11 mouse cellular contexts compared by ENCODE assay signal in genomic region chr15:78896149-78896548, GRCm38 (mm10). TPM values are rescaled to one million over a fixed set of nuclear protein-coding genes. Genes with fewer than 3 reads are reported as not detected.
DNase-seq lines count a peak whose midpoint lies in the region; ATAC-seq and TF ChIP-seq lines count a peak whose summit lies in the region.
"Had no signal": no experiment of that assay in that cellular context is flagged by ENCODE, and none has a peak within 500 bp of the region (broad histone marks: within the 10 kb centered on the region; RNA-seq: fewer than 3 reads in every experiment).

No protein-coding gene starts in this region.

- no peak overlapping the region for H3K4me2 ChIP-seq in embryonic facial prominence, embryonic 13.5 days
- H3K4me2 ChIP-seq in kidney, embryonic 15.5 days, result no peak overlapping the region
- H3K4me2 ChIP-seq: hindbrain, embryonic 15.5 days had no signal

- no peaks in the 10 kb centered on the region for H3K27me3 ChIP-seq in spleen, adult 2 months (ENCODE audit: control insufficient read depth, insufficient read depth, low read length)
- H3K27me3 ChIP-seq in embryonic facial prominence, embryonic 13.5 days, result no peaks in the 10 kb centered on the region
- no peaks in the 10 kb centered on the region for H3K27me3 ChIP-seq in kidney, embryonic 15.5 days

- no peak for DNase-seq in spleen, adult 2 months (ENCODE audit: low read depth in 1 of 2, low spot score in 2 of 2)
- no peak for DNase-seq in spleen, adult 18-20 months
- peak; percentile 53 for DNase-seq in lung, postnatal 10 days
- peak; percentile 69 for DNase-seq in yolk sac, embryonic 10.5 days (ENCODE audit: low spot score)
- no peak for DNase-seq in neural tube, embryonic 10.5 days (ENCODE audit: extremely low spot score, low spot score)
- DNase-seq: adrenal gland, postnatal 14 days had no signal

- TF ChIP-seq POLR2A in spleen, adult 2 months (IDR thresholded peaks at IDR 0.05; ENCODE audit: low read depth, low read length), result no peak

- H3K9ac ChIP-seq in embryonic facial prominence, embryonic 13.5 days, result no peak overlapping the region
- H3K9ac ChIP-seq in kidney, embryonic 15.5 days, result no peak overlapping the region
- H3K9ac ChIP-seq: hindbrain, embryonic 15.5 days had no signal

- no peaks in the 10 kb centered on the region for H3K9me3 ChIP-seq in embryonic facial prominence, embryonic 13.5 days
- no peaks in the 10 kb centered on the region for H3K9me3 ChIP-seq in kidney, embryonic 15.5 days (replicated peaks)
- H3K9me3 ChIP-seq: hindbrain, embryonic 15.5 days had no signal

- WGBS in spleen, adult 2 months, result 23% methylated on average over 3 of the region's 3 CpGs
- 83% methylated on average over 3 of the region's 3 CpGs for WGBS in embryonic facial prominence, embryonic 13.5 days
- WGBS in kidney, embryonic 15.5 days, result 70% methylated on average over 3 of the region's 3 CpGs

- TF ChIP-seq CTCF in spleen, adult 2 months (IDR thresholded peaks at IDR 0.05; ENCODE audit: extremely low read depth, insufficient read depth, insufficient read length, insufficient replicate concordance), result no peak

- H3K27ac ChIP-seq in spleen, adult 2 months (ENCODE audit: insufficient read depth, low read length), result peak overlapping the region; percentile 85
- peak overlapping the region; percentile 64 for H3K27ac ChIP-seq in embryonic facial prominence, embryonic 13.5 days
- H3K27ac ChIP-seq in kidney, embryonic 15.5 days, result no peak overlapping the region
- H3K27ac ChIP-seq: hindbrain, embryonic 15.5 days had no signal

- H3K4me1 ChIP-seq in spleen, adult 2 months (ENCODE audit: control insufficient read depth, insufficient read depth, insufficient read length), result peaks cover 40% of the 10 kb centered on the region
- peaks cover 73% of the 10 kb centered on the region for H3K4me1 ChIP-seq in embryonic facial prominence, embryonic 13.5 days
- peaks cover 88% of the 10 kb centered on the region for H3K4me1 ChIP-seq in kidney, embryonic 15.5 days

- peaks cover 23% of the 10 kb centered on the region for H3K36me3 ChIP-seq in spleen, adult 2 months (ENCODE audit: control insufficient read depth, insufficient read depth, low read length)
- H3K36me3 ChIP-seq in embryonic facial prominence, embryonic 13.5 days, result peaks cover 40% of the 10 kb centered on the region
- peaks cover 28% of the 10 kb centered on the region for H3K36me3 ChIP-seq in kidney, embryonic 15.5 days

- ATAC-seq in embryonic facial prominence, embryonic 13.5 days (ENCODE audit: insufficient number of reproducible peaks, insufficient read depth, low FRiP score, low TSS enrichment, low read depth), result no peak
- no peak for ATAC-seq in kidney, embryonic 15.5 days (replicated peaks; ENCODE audit: low FRiP score)

- H3K4me3 ChIP-seq in spleen, adult 2 months (ENCODE audit: extremely low read depth, insufficient read depth, insufficient read length), result no peak overlapping the region
- no peak overlapping the region for H3K4me3 ChIP-seq in embryonic facial prominence, embryonic 13.5 days
- no peak overlapping the region for H3K4me3 ChIP-seq in kidney, embryonic 15.5 days (replicated peaks)
- H3K4me3 ChIP-seq: erythroblast, embryonic 14.5 days; hindbrain, embryonic 15.5 days had no signal

RNA-seq across cellular contexts. Expression of gene Gm49510, which starts 3.3 kb away (rescaled TPM):
- 0.12 and 0.13 TPM in 2 replicates for polyA plus RNA-seq in spleen, adult 2 months (2012; rRNA removed)
- 0.18 and 0.25 TPM in 2 replicates for polyA plus RNA-seq in embryonic facial prominence, embryonic 13.5 days (2015; fragmentation: Nextera tagmentation; extraction: Ambion mirVana)
- 0.14 and 0.60 TPM in 2 replicates for polyA plus RNA-seq in kidney, embryonic 15.5 days (2015; fragmentation: Nextera tagmentation; extraction: Ambion mirVana)
- polyA plus RNA-seq: hindbrain, embryonic 15.5 days; liver, adult 2 months had no signal

RNA-seq across cellular contexts. Expression of gene Sh3bp1, which starts 3.4 kb away (rescaled TPM):
- polyA plus RNA-seq in spleen, adult 2 months (2012; rRNA removed), result 182 and 272 TPM in 2 replicates
- polyA plus RNA-seq in embryonic facial prominence, embryonic 13.5 days (2015; fragmentation: Nextera tagmentation; extraction: Ambion mirVana), result 53.3 and 54.4 TPM in 2 replicates
- 34.4 and 41.6 TPM in 2 replicates for polyA plus RNA-seq in kidney, embryonic 15.5 days (2015; fragmentation: Nextera tagmentation; extraction: Ambion mirVana)

RNA-seq across cellular contexts. Expression of gene Pdxp, which starts 17.6 kb away (rescaled TPM):
- 13.1 and 23.5 TPM in 2 replicates for polyA plus RNA-seq in spleen, adult 2 months (2012; rRNA removed)
- 18.7 and 23.2 TPM in 2 replicates for polyA plus RNA-seq in embryonic facial prominence, embryonic 13.5 days (2015; fragmentation: Nextera tagmentation; extraction: Ambion mirVana)
- polyA plus RNA-seq in kidney, embryonic 15.5 days (2015; fragmentation: Nextera tagmentation; extraction: Ambion mirVana), result 13.7 and 15.0 TPM in 2 replicates

RNA-seq across cellular contexts. Expression of gene Gga1, which starts 19.2 kb away (rescaled TPM):
- polyA plus RNA-seq in spleen, adult 2 months (2012; rRNA removed), result 70.2 and 89.3 TPM in 2 replicates
- polyA plus RNA-seq in embryonic facial prominence, embryonic 13.5 days (2015; fragmentation: Nextera tagmentation; extraction: Ambion mirVana), result 42.5 and 51.8 TPM in 2 replicates
- 49.5 and 55.5 TPM in 2 replicates for polyA plus RNA-seq in kidney, embryonic 15.5 days (2015; fragmentation: Nextera tagmentation; extraction: Ambion mirVana)

RNA-seq across cellular contexts. Expression of gene Lgals1, which starts 30.4 kb away (rescaled TPM):
- 75.4 and 93.0 TPM in 2 replicates for polyA plus RNA-seq in spleen, adult 2 months (2012; rRNA removed)
- 2,193 and 2,304 TPM in 2 replicates for polyA plus RNA-seq in embryonic facial prominence, embryonic 13.5 days (2015; fragmentation: Nextera tagmentation; extraction: Ambion mirVana)
- polyA plus RNA-seq in kidney, embryonic 15.5 days (2015; fragmentation: Nextera tagmentation; extraction: Ambion mirVana), result 761 and 838 TPM in 2 replicates

Comparison
In these comparisons a context has a peak if more than half of its experiments do, and no peak if none do; other contexts are left out.
1. DNase-seq: peak in lung, postnatal 10 days (single experiment) and yolk sac, embryonic 10.5 days (single experiment); none in spleen, adult 2 months (0 of 2), spleen, adult 18-20 months (0 of 2) and neural tube, embryonic 10.5 days (single experiment).